Mouse (Mus musculus) heart, embryonic 11.5 days (tissue): ENCODE results near the gene Gm20479. TPM values are rescaled to one million over a fixed set of nuclear protein-coding genes. Genes with fewer than 3 reads are reported as not detected.
A peak's percentile ranks its signal among the peaks of the same experiment; 100 is the strongest.

Source experiments
- ATAC-seq: fragments of 200-750 bp; cut with Nextera tagmentation; replicated peaks from 2 replicates; pipeline ENCODE4 v1.8.0; 2017; ENCODE audit warnings: moderate library complexity; ENCODE audit not compliant: insufficient number of reproducible peaks, low FRiP score, low TSS enrichment
- H3K27ac ChIP-seq: fragments of 300-500 bp; sonication (generic); 2 replicates; pipeline ENCODE4 v1.5.1; 2014; ENCODE audit warnings: mild to moderate bottlenecking, low read depth, low read length
- H3K27me3 ChIP-seq: fragments of 300-500 bp; sonication (generic); 2 replicates; pipeline ENCODE4 v1.6.1; 2014; ENCODE audit warnings: mild to moderate bottlenecking, low read length, mixed read lengths; ENCODE audit not compliant: control insufficient read depth, insufficient read depth
- H3K36me3 ChIP-seq: fragments of 300-500 bp; sonication (generic); 2 replicates; pipeline ENCODE4 v1.6.1; 2014; ENCODE audit warnings: mild to moderate bottlenecking, low read length, moderate library complexity, mixed read lengths; ENCODE audit not compliant: control insufficient read depth, insufficient read depth
- H3K4me1 ChIP-seq: fragments of 300-500 bp; sonication (generic); 2 replicates; pipeline ENCODE4 v1.6.1; 2014; ENCODE audit warnings: low read length; ENCODE audit not compliant: control insufficient read depth, insufficient read depth
- H3K4me2 ChIP-seq: fragments of 300-500 bp; sonication (generic); 2 replicates; pipeline ENCODE4 v1.6.1; 2014; ENCODE audit warnings: mild to moderate bottlenecking, moderate library complexity
- H3K4me3 ChIP-seq: fragments of 300-500 bp; sonication (generic); 2 replicates; pipeline ENCODE4 v1.5.1; 2014; ENCODE audit warnings: low read depth, low read length
- H3K9ac ChIP-seq: fragments of 300-500 bp; sonication (generic); 2 replicates; pipeline ENCODE4 v1.6.1; 2014; ENCODE audit warnings: mild to moderate bottlenecking, low read depth, low read length, moderate library complexity
- H3K9me3 ChIP-seq: fragments of 300-500 bp; sonication (generic); replicated peaks from 2 replicates; pipeline ENCODE4 v1.6.1; 2016; ENCODE audit warnings: low read length; ENCODE audit not compliant: control insufficient read depth
- WGBS: fragments of 180-500 bp; shearing (Covaris S2); extraction: QIAGEN DNeasy Blood & Tissue Kit; methylation state at CpG from one replicate; pipeline ENCODE4 v1.1.7; 2014; ENCODE audit not compliant: insufficient replicate concordance; 5-methylcytosine and 5-hydroxymethylcytosine counted together
- polyA plus RNA-seq: library from polyadenylated mRNA; unstranded; fragments of >200 nt; fragmentation: Nextera tagmentation; extraction: Ambion mirVana; gene quantifications from 2 replicates; pipeline ENCODE4 v1.2.1, GENCODE M21; 2014

The Gm20479 gene
- polyA plus RNA-seq, 1 experiment from 2014 or later: 1.6 TPM

DNA sequence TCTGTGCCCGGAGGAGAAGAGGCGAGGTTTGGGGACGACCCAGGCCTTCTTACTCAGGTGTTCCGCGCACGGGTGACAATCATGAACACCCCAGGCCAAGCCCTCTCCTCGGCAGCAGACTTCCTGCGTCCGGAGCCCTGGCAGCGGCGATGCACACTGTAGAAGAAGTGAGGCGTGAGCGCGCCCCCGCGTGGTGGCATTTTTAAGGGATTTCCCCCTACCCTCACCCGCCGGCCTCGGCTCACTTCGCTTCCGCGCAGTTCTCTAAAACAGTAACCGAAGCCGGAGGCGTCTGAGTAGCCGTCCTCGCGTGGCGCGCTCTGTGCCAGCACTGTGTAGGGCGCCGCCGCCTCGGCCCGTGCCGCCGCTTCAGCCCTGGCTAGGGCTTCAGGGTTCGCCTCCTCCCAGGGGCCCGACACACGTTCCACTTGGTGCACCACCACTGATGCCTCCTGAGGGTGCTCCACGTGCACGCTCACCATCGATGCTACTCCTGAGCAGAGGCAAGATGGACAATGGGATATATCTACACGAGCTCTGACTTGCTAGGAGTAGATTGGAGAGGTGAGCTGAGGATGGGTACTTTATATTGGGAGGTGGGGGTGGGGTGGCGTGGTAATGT lies 27.8 kb downstream of the Gm20479 start:
- peak; percentile 29; the same call in 1 of the 2 replicates for ATAC-seq
- peak overlapping the region; percentile 62 for H3K4me2 ChIP-seq
- H3K27ac ChIP-seq: no peak overlapping the region
- H3K27me3 ChIP-seq: peaks cover 95% of the 10 kb centered on the region
- no peak overlapping the region for H3K9ac ChIP-seq
- H3K4me1 ChIP-seq: peaks cover 41% of the 10 kb centered on the region
- H3K4me3 ChIP-seq: peak overlapping the region; percentile 28
- H3K36me3 ChIP-seq: no peaks in the 10 kb centered on the region
- no peaks in the 10 kb centered on the region for H3K9me3 ChIP-seq
- 4% methylated on average over 45 of the region's 45 CpGs for WGBS

- Histone ChIP-seq H3K36me3 (no peaks in the 10 kb centered on the region), H3K4me1 (peaks cover 35% of the 10 kb centered on the region), H3K9me3 (no peaks in the 10 kb centered on the region), H3K27ac (no peak overlapping the region), H3K4me2 (no peak overlapping the region), H3K4me3 (no peak overlapping the region), H3K27me3 (peaks cover 87% of the 10 kb centered on the region), H3K9ac (no peak overlapping the region)
- WGBS: 34% methylated on average over 16 of the region's 16 CpGs
- ATAC-seq: no peak
Measured at GRCm38 (mm10) chr7:27328648-27329047, 28.6 kb downstream of the Gm20479 start.

GRCm38 (mm10) chr7:27328161-27328560 lies 29.1 kb downstream of the Gm20479 start:
- Histone ChIP-seq H3K4me2 (no peak overlapping the region), H3K9ac (no peak overlapping the region), H3K27me3 (peaks cover 86% of the 10 kb centered on the region), H3K9me3 (no peaks in the 10 kb centered on the region), H3K4me1 (peaks cover 30% of the 10 kb centered on the region), H3K36me3 (no peaks in the 10 kb centered on the region), H3K27ac (no peak overlapping the region), H3K4me3 (no peak overlapping the region)
- no peak for ATAC-seq
- WGBS: 77% methylated on average over 11 of the region's 11 CpGs

DNA sequence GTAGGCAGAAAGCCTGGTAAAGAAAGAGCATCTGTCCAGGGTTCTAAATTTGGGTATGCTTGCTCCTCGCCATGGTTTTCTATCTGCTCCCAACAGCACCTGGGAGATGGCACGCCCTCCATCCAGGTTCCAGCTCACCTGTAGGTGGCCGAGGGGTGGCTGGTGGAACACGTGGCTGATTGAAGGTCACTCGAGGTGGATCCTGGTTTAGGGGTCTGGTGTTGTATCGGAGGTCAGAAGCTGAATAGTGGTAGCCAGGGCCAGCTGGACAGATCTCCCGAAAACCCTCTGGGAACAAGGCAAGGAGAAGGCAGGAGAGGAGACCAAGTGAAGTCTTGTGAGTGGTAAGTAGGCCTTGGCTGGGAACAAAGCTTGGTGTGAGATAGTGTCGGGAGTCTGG lies 29.7 kb downstream of the Gm20479 start:
- no peaks in the 10 kb centered on the region for H3K36me3 ChIP-seq
- H3K9me3 ChIP-seq: no peaks in the 10 kb centered on the region
- H3K4me2 ChIP-seq: no peak overlapping the region
- H3K4me1 ChIP-seq: peaks cover 28% of the 10 kb centered on the region
- 80% methylated on average over 8 of the region's 8 CpGs for WGBS
- no peak overlapping the region for H3K4me3 ChIP-seq
- H3K27me3 ChIP-seq: peaks cover 86% of the 10 kb centered on the region
- no peak overlapping the region for H3K9ac ChIP-seq
- no peak for ATAC-seq
- H3K27ac ChIP-seq: no peak overlapping the region

GRCm38 (mm10) chr7:27326101-27326880 lies 30.9 kb downstream of the Gm20479 start:
- Histone ChIP-seq H3K4me2 (peak overlapping the region; percentile 57), H3K27me3 (peaks cover 79% of the 10 kb centered on the region), H3K36me3 (no peaks in the 10 kb centered on the region), H3K27ac (no peak overlapping the region), H3K4me1 (peaks cover 25% of the 10 kb centered on the region), H3K4me3 (peak overlapping the region; percentile 36), H3K9me3 (no peaks in the 10 kb centered on the region), H3K9ac (0 out of 2 replicates have a peak overlapping the region, but pooled peaks have one; percentile 40)
- WGBS: 29% methylated on average over 34 of the region's 34 CpGs
- ATAC-seq: no peak

- Histone ChIP-seq H3K4me3 (peak overlapping the region; percentile 36), H3K27me3 (peaks cover 74% of the 10 kb centered on the region), H3K36me3 (no peaks in the 10 kb centered on the region), H3K4me1 (peaks cover 22% of the 10 kb centered on the region), H3K9ac (peak overlapping the region; percentile 35; the same call in 1 of the 2 replicates), H3K9me3 (no peaks in the 10 kb centered on the region), H3K27ac (no peak overlapping the region), H3K4me2 (peak overlapping the region; percentile 57)
- peak; percentile 50; the same call in 1 of the 2 replicates for ATAC-seq
- WGBS: 1% methylated on average over 24 of the region's 24 CpGs
Measured at GRCm38 (mm10) chr7:27325697-27326096, 31.5 kb downstream of the Gm20479 start.

GRCm38 (mm10) chr7:27324928-27325327 lies 32.3 kb downstream of the Gm20479 start:
- Histone ChIP-seq H3K4me3 (no peak overlapping the region), H3K4me2 (no peak overlapping the region), H3K27me3 (peaks cover 67% of the 10 kb centered on the region), H3K27ac (no peak overlapping the region), H3K36me3 (no peaks in the 10 kb centered on the region), H3K9ac (no peak overlapping the region), H3K4me1 (peaks cover 14% of the 10 kb centered on the region), H3K9me3 (no peaks in the 10 kb centered on the region)
- WGBS: 46% methylated on average over 20 of the region's 20 CpGs
- no peak for ATAC-seq

DNA sequence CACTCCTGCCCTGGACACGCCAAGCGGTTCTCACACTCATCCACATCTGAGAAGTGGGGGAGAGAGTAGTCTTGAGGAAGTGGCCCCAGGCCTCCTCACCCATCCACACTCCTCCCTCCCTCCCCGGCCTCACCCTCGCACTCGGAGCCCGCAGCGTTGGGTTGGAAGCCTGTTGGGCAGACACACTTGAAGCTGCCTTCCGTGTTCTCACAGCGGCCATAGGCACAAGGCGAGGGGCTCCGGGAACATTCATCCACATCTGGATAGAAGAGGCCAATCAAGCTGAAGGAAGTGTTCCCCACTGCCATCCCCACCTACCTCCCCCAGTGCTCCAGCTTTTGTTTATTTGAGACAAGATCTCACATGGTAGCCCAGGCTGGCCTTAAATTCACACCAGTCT lies 33.1 kb downstream of the Gm20479 start:
- no peak for ATAC-seq
- peaks cover 10% of the 10 kb centered on the region for H3K4me1 ChIP-seq
- WGBS: 92% methylated on average over 11 of the region's 11 CpGs

More for the DNA sequence above, 33.1 kb downstream of the Gm20479 start:
- Histone ChIP-seq H3K4me3 (no peak overlapping the region), H3K4me2 (no peak overlapping the region), H3K9ac (no peak overlapping the region), H3K9me3 (no peaks in the 10 kb centered on the region), H3K36me3 (no peaks in the 10 kb centered on the region), H3K27ac (no peak overlapping the region), H3K27me3 (peaks cover 59% of the 10 kb centered on the region)
